Mouse (Mus musculus) stomach, postnatal 0 days (tissue): ENCODE results near the gene Fgf18.

ENCODE experiments used
- CTCF ChIP-seq: IDR thresholded peaks from 2 replicates; pipeline ENCODE4 v1.5.1; 2016; ENCODE audit warnings: antibody characterized with exemption, low read depth, mild to moderate bottlenecking, moderate library complexity
- EP300 ChIP-seq: optimal IDR thresholded peaks from 2 replicates; pipeline ENCODE3; 2016; ENCODE audit warnings: antibody characterized with exemption

- TF ChIP-seq CTCF = no peak
- no peak for TF ChIP-seq EP300
Measured at GRCm38 (mm10) chr11:33081175-33081574, 66.0 kb downstream of the Fgf18 start.
